Mouse (Mus musculus) adrenal gland, adult 8-10 months (tissue): Measurements from ENCODE around the gene Egr4. TPM values are rescaled to one million over a fixed set of nuclear protein-coding genes. Genes with fewer than 3 reads are reported as not detected.

Experiments used
- DNase-seq: peaks from one replicate; pipeline ENCODE4 v3.0.0; 2022
- total RNA-seq, 4 experiments: library from RNA; stranded (reverse); gene quantifications; 2 replicates each; pipeline ENCODE4 v1.2.4; 2022

Egr4 gene
- total RNA-seq, 4 experiments from 2014 or later = not detected

DNA sequence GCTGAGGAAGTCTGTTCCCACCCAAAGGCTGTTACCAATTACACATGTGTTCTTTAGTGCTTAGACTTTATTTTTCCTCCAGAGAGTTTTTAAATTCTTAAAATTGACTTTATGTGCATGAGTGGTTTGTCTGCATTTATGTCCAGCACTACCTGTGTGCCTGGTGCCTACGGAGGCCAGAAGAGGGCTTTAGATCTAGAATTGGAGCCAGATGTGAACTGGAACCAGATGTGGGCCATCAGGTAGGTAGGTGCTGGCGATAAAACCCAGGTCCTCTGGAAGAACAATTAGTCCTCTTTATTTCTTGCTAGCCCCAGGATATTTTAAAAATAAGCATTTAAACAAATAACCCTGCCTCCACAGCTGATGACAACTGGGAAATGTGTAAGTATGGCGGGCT is 21.8 kb downstream of the Egr4 start:
- no peak for DNase-seq

DNA sequence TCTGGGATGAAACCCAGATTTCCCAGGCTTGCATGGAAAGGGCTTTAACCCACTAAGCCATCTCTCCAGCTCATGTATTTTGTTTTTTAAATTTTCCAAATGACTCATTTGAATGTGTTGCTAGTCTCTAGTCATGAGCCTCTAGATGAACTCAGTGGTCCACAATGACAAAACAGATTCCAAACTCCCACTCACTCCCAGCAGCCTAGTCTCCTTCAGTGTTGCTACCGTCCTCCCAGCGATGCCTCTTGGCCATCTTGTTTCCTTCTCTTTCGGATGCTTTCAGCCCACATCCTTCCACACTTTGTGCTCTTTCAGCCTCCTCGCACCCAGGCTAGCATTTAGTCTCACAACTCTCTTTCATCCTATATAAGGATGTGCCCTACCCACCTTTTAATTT is 23.1 kb downstream of the Egr4 start:
- DNase-seq = no peak

DNA sequence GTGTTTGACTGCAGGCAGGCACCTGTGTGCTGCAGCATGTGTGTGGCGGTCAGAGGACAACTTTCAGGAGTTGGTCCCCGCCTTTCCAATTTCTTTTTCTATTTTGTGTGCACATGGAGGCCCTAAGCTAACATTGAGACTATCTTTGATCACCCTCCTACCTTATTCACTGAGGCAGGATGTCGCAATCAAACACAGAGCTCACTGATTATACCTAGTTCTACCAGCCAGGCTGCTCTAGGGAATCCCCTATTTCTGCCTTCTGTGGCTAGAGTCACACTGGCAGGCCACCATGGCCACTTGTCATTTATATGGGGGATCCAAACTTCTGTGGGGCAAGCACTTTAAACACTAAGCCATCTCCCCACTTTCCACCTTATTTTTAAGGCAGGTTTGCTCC is 23.7 kb downstream of the Egr4 start:
- DNase-seq = no peak

DNA sequence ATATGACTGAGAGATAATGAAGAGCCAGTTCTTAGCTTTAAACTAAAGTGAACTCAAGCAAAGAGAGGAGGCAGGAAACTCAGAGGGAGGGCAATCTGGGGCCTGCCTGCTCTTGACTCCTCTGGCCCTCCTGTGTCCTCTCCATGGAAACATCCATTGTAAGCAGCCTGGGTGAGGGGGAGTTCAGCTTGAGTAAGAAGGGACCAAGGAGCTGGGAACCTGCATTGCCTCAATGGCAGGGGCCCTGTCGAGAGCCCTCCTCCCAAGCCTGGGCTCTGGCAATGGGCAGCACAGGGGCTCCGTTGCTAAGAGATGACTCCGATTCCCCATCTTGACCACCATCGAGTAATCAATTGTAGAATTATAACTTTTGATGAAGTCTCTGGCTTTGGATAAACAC is 24.9 kb downstream of the Egr4 start:
- DNase-seq = no peak

DNA sequence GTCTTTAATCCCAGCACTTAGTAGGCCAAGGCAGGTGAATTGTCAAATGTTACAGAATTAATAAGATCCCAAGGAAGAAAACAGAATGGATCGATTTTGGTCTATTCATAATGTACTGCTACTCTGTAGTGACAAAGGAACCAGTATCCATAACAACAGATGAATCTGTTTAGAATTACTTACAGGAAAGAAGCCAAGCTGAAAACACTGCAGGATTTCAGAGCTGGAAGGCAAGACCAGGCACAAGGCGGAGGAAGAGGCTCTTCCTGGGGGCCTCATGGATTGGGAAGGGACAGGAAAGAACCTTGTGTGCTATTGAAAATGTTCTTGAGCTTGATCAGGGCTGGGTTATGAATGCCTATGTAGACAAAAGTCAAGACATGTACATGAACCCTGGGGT is 27.7 kb downstream of the Egr4 start:
- DNase-seq = no peak

DNA sequence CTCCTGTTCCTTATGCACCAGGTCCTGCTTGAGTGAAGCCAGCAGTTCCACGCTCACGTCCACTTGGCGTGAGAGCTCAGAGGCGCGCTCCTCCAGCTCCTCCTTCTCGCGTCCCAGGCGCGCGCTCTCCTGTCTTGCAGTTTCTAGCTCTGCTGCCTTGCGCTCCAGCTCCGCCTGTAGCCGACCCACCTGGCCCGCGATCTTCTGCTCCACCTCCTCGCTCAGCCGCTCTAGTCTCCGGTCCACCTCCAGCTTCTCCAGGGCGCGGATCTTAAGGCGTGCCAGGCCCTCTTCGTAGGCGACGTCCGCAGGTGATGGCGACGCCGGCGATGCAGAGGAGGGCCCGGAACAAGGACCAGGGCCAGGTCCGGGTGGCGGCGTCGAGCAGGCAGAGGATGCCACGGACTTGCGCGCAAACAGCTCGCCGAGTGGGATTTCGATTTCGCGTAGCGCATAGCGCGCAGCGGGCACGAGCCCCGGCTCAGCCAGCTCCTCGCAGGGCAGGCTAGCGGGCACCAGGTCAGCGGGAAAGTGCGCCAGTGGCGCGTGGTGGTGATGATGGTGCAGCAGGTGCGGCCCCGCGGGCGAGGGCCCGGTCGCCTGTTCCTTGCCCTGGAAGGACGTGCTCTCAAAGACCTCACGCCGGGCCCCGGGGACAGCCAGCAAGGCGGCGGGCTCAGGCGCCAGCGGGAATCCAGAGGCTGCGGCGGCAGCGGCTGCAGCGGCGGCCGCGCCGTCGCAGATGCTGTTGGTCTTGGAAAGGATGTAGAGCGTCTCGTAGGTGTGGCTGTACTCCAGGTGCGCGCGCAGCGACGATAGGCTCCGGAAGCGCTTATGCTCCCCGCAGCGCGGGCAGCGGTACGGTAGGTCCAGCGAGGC is 29.3 kb downstream of the Egr4 start:
- DNase-seq = no peak

DNA sequence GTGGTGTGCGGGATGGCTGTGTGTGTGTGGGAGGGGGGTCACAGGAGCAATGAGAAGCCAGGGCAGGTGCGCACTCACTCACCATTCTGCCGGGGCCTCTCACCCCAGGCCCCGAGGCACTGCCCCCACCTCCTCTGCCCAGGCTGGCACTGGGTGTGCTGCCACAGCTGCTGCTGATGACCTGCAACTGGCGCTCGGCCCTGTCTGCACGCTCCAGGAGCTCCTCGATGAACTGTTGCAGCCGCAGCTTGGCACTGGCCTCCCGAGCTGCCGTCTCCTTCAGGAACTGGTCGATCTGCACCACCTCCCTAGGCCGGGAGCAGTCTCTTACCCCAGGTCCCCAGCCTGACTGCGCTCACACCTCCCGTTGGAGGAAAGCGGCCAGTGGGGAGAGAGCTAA is 32.7 kb downstream of the Egr4 start:
- no peak for DNase-seq

DNA sequence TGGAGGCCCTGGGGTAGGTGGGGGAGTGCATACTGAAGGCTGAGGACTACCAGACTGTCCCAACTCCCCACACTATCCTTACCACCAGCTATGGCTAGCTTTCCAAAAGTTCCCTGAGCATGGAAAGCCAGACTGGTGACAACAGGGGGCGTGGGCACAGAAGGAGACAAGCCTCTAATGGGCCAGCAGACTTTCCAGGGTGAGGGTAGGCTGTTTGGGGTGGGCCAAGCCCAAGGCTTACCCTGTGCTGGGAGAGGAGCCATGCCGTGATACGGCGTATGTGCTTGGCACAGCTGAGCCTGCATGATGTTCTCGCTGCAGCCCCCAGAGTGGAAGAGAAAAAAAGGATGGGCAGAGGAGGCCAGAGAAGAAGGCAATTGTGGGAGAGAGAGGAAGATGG is 33.4 kb downstream of the Egr4 start:
- no peak for DNase-seq

DNA sequence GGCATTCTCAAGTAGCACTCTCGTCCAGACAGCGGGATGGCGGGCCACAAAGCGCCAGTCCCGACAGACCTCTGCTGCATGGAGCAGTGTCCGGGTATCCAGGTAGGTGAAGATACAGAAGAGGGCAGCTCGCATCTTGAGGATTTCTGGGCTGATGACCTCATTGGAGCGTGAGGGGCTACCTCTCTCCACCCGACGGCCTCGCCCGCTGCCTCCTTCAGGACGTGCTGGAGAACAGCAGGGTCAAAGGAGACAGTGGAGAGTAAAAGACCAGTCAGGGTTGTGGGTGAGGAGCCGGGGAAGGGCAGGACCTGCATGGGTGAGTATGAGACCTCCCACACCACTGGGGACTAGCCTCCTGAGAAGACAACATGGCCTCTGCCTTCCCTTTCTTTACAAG is 35.0 kb downstream of the Egr4 start:
- no peak for DNase-seq

DNA sequence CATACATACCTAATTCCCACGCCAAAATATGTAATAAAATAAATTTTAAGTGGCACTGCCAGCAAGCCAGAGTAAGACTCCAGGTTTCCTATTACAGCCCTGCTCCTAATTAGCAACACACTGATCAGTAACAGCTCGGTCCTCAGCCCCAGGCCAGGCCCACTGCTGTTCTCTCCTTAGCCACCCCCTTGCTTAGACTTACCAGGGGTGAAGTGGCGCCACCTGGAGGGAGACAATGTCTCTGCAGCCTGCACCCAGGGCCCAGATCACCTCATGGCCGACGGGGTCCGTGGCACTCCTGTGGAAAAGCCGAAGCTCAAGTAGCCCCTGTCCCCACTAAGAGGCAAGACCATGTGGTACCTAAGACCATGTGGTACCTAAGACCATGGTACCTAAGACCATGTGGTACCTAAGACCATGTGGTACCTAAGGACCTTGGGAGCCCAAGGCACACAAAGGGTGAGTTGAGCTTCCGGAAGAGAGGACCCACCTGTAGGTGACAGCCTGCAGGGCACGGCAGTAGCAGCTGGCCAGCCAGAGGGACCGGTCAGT is 35.9 kb downstream of the Egr4 start:
- DNase-seq = no peak

DNA sequence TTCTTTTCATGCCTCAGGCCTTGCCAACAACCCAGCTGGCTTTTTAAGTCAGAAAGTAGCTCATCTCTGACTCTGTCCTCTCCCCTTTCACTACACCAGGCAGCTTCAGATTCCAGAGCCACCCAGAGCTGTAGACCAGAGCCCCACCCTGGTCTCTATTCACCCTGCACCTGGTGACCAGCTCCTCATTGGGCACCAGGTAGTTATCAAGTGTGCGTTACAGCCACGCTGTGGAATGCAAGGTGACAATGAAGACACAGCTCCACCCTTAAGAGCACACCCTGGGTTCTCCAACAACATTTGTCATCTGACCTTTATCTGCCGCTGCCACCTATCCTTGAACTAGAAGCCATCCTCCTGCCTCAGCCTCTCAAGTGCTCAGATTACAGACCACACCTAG is 37.8 kb downstream of the Egr4 start:
- DNase-seq = no peak

DNA sequence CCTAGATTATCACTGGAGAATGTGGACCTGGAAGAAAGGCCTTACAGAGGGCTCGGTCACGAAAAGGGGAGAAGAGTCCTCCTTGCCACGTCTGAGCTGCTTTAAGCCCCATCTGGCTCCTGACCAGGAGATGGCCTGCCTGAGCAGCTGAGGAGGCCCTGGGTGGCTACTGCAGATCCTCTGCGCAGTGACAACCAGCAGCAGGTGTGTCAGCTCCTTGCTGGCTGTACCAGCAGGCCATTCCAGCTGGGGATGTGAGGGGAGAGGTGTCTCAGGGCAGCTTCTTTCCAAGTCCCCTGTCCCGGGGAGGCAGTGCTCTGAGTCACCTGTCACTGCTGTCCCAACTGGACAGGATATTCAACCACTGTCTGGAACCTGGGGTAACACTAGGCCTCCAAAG is 40.8 kb downstream of the Egr4 start:
- DNase-seq = no peak

DNA sequence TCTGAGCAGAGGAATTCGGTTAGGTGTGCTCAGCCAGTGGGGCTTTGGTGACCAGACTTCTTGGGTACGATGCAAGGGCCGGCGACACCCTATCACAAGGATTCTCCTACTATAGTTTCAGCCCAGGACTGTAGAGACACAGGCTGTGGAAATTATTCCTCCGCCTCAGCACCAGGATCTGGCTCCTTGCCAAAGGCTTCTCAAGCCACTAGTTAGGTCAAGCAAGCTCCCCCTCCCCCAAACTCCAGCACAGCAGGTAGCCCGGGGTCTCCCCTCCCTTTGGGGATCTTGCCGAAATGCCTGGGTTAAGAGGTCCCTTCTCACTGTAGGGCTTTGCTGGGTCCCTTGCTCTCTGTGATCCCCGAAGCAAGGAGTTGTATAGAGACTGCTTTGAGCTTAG is 41.4 kb downstream of the Egr4 start:
- DNase-seq = no peak

DNA sequence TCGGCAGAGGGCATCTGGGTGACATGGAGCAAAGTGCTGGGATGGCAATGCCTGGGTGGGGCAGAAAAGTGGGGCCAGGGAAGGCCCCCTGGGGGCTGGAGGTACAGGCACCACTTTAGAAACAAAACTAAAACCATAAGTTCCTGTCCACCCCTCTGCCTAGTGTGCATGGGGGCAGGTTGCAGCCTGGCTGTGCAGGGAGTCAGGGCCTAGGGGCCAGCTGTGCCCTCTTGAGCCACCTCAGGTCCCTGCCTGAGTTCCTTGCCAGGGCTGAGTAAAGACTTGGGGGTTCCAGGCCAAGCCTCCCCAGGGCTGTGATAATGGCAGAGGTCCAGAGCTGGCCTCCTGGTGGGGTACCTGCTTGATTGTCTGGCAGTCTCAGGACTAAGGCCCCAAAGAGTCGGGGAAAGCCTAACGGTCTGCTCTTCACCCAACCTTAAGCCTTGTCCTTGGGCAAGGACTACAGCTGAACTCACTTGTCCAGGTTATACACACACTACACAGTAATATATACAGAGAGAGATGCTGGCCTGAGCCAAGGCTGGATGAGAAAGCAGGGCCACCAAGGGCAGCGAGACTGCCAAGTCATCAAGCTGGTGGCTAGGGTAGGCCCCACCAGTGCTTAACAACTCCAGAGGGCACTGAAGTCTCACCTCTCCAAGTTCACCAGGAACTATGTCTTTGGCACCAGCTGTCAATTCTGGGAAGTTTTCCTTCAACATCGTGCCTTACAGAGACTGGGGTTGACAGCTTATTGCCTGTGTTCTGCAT is 43.5 kb downstream of the Egr4 start:
- DNase-seq = peak; percentile 47

DNA sequence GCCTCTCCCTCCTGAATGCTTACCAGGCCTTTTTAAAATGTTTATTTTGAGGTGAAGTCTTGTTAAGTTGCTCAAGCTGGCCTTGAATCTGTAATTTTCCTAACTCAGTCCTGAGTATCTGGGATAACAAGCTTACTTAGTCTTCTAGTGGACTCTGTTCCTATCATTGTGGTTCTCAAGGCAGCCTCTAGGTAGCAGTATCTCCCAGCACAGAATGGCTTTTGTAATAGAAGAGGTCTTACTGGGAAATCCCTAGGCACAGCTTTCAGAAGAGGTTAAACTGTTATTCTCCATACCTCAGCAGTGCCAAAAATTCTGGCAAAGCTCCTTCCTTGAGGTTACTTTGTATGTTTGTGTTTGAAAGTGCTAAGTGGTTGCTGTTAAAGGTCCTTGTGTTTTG is 48.0 kb downstream of the Egr4 start:
- no peak for DNase-seq

Other genes starting within 250 kb of the Egr4 start
- gene Sfxn5, start 180.2 kb downstream of the Egr4 start, total RNA-seq = 10 to 100 TPM; 16.2 to 27.2 (median 21.0) TPM
- 10 to 100 TPM; 41.7 to 59.0 (median 53.0) TPM for gene Rab11fip5, start 139.0 kb downstream of the Egr4 start, total RNA-seq
- not detected for gene Noto, start 89.7 kb downstream of the Egr4 start, total RNA-seq
- 10 to 100 TPM; 37.9 to 44.3 (median 43.5) TPM for gene Smyd5, start 81.6 kb downstream of the Egr4 start, total RNA-seq
- gene Cct7, start 62.1 kb downstream of the Egr4 start, total RNA-seq = 100 to 1,000 TPM; 236 to 295 (median 271) TPM
- 10 to 100 TPM; 11.5 to 16.4 (median 13.9) TPM for gene Pradc1, start 61.6 kb downstream of the Egr4 start, total RNA-seq
- 1 to 10 TPM in 3 of 4 experiments, under 1 TPM in 1; 0.70 to 1.8 (median 1.5) TPM for gene Fbxo41, start 10.6 kb downstream of the Egr4 start, total RNA-seq
- 10 to 100 TPM in 3 of 4 experiments, 1 to 10 TPM in 1; 9.1 to 23.4 (median 15.1) TPM for gene Alms1, start 73.9 kb upstream of the Egr4 start, total RNA-seq
- 10 to 100 TPM in 2 of 4 experiments, 1 to 10 TPM in 2; 6.6 to 25.2 (median 11.8) TPM for gene Nat8f7, start 199.6 kb upstream of the Egr4 start, total RNA-seq